ENCODE assay signal across 29 mouse cellular contexts in genomic region chr1:20994338-20994737, GRCm38 (mm10). TPM values are rescaled to one million over a fixed set of nuclear protein-coding genes. Genes with fewer than 3 reads are reported as not detected.
DNase-seq lines count a peak whose midpoint lies in the region; ATAC-seq and TF ChIP-seq lines count a peak whose summit lies in the region.
"Had no signal": no experiment of that assay in that cellular context is flagged by ENCODE, and none has a peak within 500 bp of the region (broad histone marks: within the 10 kb centered on the region; RNA-seq: fewer than 3 reads in every experiment).

No protein-coding gene starts in this region.

- intact Hi-C loops in heart, adult 2 months (cut with DNase I): no loop called here
- intact Hi-C loops in heart, postnatal 36 days (cut with DNase I): loop anchor here (5.0 kb wide), 1 partner anchor 43 kb away; no protein-coding TSS in a partner anchor

- H3K79me2 ChIP-seq in heart, adult 2 months (replicated peaks; ENCODE audit: control insufficient read depth, insufficient read depth, low read length): no peaks in the 10 kb centered on the region

- TF ChIP-seq EP300 in heart, adult 2 months (IDR thresholded peaks at IDR 0.05; ENCODE audit: insufficient read depth, low read depth, low read length): no peak

- ATAC-seq in megakaryocyte-erythroid progenitor cell, adult 5-6 weeks (replicated peaks; ENCODE audit: low FRiP score, low TSS enrichment, poor library complexity, severe bottlenecking): peak; percentile 58
- no peak for ATAC-seq in forebrain, embryonic 13.5 days
- ATAC-seq: forebrain, embryonic 16.5 days; hindbrain, embryonic 16.5 days; intestine, embryonic 16.5 days had no signal

- H3K9ac ChIP-seq in heart, adult 2 months (ENCODE audit: low read depth, low read length): no peak overlapping the region
- H3K9ac ChIP-seq in forebrain, embryonic 13.5 days: no peak overlapping the region
- H3K9ac ChIP-seq: embryonic facial prominence, embryonic 13.5 days; limb, embryonic 12.5 days; liver, embryonic 13.5 days; midbrain, embryonic 12.5 days; neural tube, embryonic 12.5 days had no signal

- no peak overlapping the region for H3K27ac ChIP-seq in heart, adult 2 months
- no peak overlapping the region for H3K27ac ChIP-seq in layer of hippocampus, adult 2 months
- H3K27ac ChIP-seq in forebrain, embryonic 13.5 days: no peak overlapping the region
- H3K27ac ChIP-seq: embryonic facial prominence, embryonic 13.5 days; forebrain, embryonic 10.5 days; gastrocnemius, adult 2 months; hindbrain, embryonic 10.5 days; limb, embryonic 12.5 days; liver, embryonic 13.5 days; midbrain, embryonic 12.5 days; neural tube, embryonic 12.5 days had no signal

- no peak for TF ChIP-seq POLR2A in heart, adult 2 months (IDR thresholded peaks at IDR 0.05; ENCODE audit: insufficient read depth, low read depth, low read length)

- no peaks in the 10 kb centered on the region for H3K27me3 ChIP-seq in heart, adult 2 months (ENCODE audit: control insufficient read depth, insufficient read depth, low read length)
- H3K27me3 ChIP-seq in forebrain, embryonic 13.5 days: no peaks in the 10 kb centered on the region
- H3K27me3 ChIP-seq: embryonic facial prominence, embryonic 13.5 days; limb, embryonic 12.5 days; liver, embryonic 13.5 days; midbrain, embryonic 12.5 days; neural tube, embryonic 12.5 days had no signal

- no peak overlapping the region for H3K4me2 ChIP-seq in forebrain, embryonic 13.5 days
- H3K4me2 ChIP-seq: embryonic facial prominence, embryonic 13.5 days; limb, embryonic 12.5 days; liver, embryonic 13.5 days; midbrain, embryonic 12.5 days; neural tube, embryonic 12.5 days had no signal

- WGBS in heart, adult 2 months: 47% methylated on average over 5 of the region's 5 CpGs
- WGBS in forebrain, embryonic 13.5 days: 95% methylated on average over 5 of the region's 5 CpGs

- peak; percentile 31 for TF ChIP-seq CTCF in heart, adult 2 months (IDR thresholded peaks at IDR 0.05)
- peak; percentile 16 for TF ChIP-seq CTCF in layer of hippocampus, adult 2 months (conservative IDR thresholded peaks at IDR 0.05)

- DNase-seq in heart, adult 2 months: no peak
- DNase-seq in heart, postnatal 36 days: no peak
- no peak for DNase-seq in layer of hippocampus, adult 2 months (ENCODE audit: low spot score in 2 of 2)
- no peak for DNase-seq in layer of hippocampus, postnatal 10 days (ENCODE audit: low spot score in 2 of 2)
- peak; percentile 87 for DNase-seq in 416B (ENCODE audit: low read depth)
- DNase-seq: adrenal gland, postnatal 25 days; cerebellum, adult 11-12 months; cerebellum, adult 9-11 months; gastrocnemius, adult 2 months; gastrocnemius, postnatal 36 days; kidney, adult 9 months; kidney, postnatal 10 days; layer of hippocampus, adult 9-11 months; liver, embryonic 13.5 days; lung, adult 2 months; lung, postnatal 14 days; thymus, postnatal 14 days had no signal

- peaks cover 24% of the 10 kb centered on the region for H3K4me1 ChIP-seq in heart, adult 2 months (ENCODE audit: control insufficient read depth, insufficient read depth, low read length)
- 0 out of 2 replicates have a peak, but pooled peaks cover 9% of the 10 kb centered on the region for H3K4me1 ChIP-seq in forebrain, embryonic 13.5 days
- H3K4me1 ChIP-seq: limb, embryonic 12.5 days had no signal

- H3K9me3 ChIP-seq in forebrain, embryonic 13.5 days (replicated peaks): no peaks in the 10 kb centered on the region
- H3K9me3 ChIP-seq: embryonic facial prominence, embryonic 13.5 days; forebrain, embryonic 10.5 days; hindbrain, embryonic 10.5 days; limb, embryonic 12.5 days; liver, embryonic 13.5 days; midbrain, embryonic 12.5 days; neural tube, embryonic 12.5 days had no signal

- H3K4me3 ChIP-seq in heart, adult 2 months: no peak overlapping the region
- H3K4me3 ChIP-seq in layer of hippocampus, adult 2 months: no peak overlapping the region
- H3K4me3 ChIP-seq in forebrain, embryonic 13.5 days: no peak overlapping the region
- H3K4me3 ChIP-seq: embryonic facial prominence, embryonic 13.5 days; forebrain, embryonic 10.5 days; gastrocnemius, adult 2 months; hindbrain, embryonic 10.5 days; limb, embryonic 12.5 days; liver, embryonic 13.5 days; midbrain, embryonic 12.5 days; myocyte; neural tube, embryonic 12.5 days had no signal

- H3K36me3 ChIP-seq in heart, adult 2 months (ENCODE audit: control insufficient read depth, insufficient read depth, low read length): no peaks in the 10 kb centered on the region
- no peaks in the 10 kb centered on the region for H3K36me3 ChIP-seq in forebrain, embryonic 13.5 days (ENCODE audit: poor library complexity, severe bottlenecking)
- H3K36me3 ChIP-seq: liver, embryonic 13.5 days; midbrain, embryonic 12.5 days; neural tube, embryonic 12.5 days had no signal

RNA-seq across cellular contexts. Expression of gene Efhc1, which starts 42.9 kb away (rescaled TPM):
- under 1 TPM; 0.41 to 0.63 TPM for total RNA-seq in heart, adult 2 months (2021)
- polyA plus RNA-seq in heart, adult 2 months (2012; rRNA removed): 1.2 and 1.8 TPM in 2 replicates
- total RNA-seq in heart, postnatal 36 days (2021): 1 to 10 TPM in 1 of 2 experiments, under 1 TPM in 1; 0.92 to 1.6 TPM
- total RNA-seq in layer of hippocampus, adult 2 months (2021): 1 to 10 TPM; 2.0 to 2.1 TPM
- total RNA-seq in layer of hippocampus, postnatal 10 days (2021): 1 to 10 TPM; 4.2 to 4.5 TPM
- not detected in 2 replicates for total RNA-seq in megakaryocyte-erythroid progenitor cell, adult 5-6 weeks (2014; fragmentation: Nextera tagmentation)
- not detected in 2 replicates for total RNA-seq in megakaryocyte-erythroid progenitor cell, adult 5-6 weeks (2017)
- polyA plus RNA-seq in forebrain, embryonic 13.5 days (2015; fragmentation: Nextera tagmentation; extraction: Ambion mirVana): 1.5 and 2.0 TPM in 2 replicates
